Mouse (Mus musculus): ENCODE measurements around the gene Ctr9.
A peak's percentile ranks its signal among the peaks of the same experiment; 100 is the strongest.

Gene Ctr9

DNA sequence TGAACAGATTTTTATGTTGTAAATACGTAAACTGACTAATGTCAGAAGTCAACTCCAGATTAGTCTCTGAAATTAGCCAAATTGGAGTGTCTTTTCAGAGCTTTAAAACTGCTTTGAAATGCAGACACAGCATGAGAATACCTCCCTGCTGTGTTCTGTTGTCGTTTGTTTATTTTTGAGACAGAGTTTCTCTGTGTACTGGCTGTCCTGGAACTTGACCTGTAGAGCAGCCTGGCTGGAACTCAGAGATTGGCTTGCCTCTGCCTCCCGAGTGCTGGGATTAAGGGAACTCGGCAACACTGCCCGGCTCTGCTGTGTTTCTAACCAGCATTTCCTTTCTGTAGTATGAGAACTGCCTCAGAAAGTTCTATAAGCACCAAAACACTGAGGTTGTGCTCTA is 20.2 kb downstream of the Ctr9 start:
- no peak for DNase-seq

DNA sequence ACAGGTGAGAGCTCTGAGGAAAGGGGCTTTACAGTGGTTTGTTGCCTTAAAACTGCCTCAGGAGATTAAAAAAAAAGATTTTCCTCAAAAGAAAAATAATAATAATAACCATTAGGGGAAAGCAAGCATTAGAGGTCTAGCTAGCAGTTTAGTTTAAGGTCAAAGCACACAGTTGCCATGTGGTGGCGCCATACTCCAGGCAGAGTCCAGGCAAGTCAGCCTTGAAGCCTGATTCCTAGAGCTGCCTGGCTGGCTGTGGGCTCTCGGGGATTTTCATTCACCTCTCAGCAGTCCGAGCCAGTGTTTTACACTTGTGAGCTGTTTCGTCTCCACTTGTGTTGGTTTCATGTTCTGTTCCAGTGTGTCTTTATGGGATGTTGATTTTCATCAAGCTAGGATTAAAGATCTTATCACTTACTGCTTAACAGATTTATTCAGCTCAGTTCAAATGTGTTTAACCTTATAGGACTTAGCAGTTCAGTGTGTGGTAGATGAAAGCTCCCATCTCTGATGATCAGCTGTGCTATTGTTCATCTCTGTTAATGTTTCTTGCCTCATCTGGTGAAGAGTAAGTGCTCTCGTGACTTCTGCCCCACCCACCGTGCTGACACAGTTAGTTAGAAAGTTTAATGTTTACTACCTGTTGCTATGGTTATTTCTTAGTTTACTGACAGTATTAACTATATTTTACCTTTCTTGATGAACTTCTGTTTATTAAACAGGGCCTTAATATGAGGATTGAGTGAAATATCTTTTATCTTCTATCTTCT is 21.1 kb downstream of the Ctr9 start:
- peak; percentile 90 for DNase-seq

DNA sequence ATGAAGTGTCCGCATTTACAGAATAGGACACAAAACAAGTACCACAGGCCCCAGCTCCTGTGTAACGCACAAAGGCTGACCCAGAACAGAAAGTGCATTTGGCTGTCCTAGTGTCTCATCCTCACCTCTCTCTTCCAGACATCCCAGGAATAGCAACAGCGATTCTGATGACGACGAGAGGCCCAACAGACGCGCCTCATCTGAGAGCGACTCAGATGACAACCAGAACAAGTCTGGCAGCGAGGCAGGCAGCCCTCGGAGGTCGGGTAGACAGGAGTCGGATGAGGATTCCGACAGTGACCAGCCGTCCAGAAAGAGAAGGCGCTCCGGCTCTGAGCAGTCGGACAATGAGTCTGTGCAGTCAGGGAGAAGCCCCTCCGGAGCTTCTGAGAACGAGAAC is 26.5 kb downstream of the Ctr9 start:
- no peak for DNase-seq

DNA sequence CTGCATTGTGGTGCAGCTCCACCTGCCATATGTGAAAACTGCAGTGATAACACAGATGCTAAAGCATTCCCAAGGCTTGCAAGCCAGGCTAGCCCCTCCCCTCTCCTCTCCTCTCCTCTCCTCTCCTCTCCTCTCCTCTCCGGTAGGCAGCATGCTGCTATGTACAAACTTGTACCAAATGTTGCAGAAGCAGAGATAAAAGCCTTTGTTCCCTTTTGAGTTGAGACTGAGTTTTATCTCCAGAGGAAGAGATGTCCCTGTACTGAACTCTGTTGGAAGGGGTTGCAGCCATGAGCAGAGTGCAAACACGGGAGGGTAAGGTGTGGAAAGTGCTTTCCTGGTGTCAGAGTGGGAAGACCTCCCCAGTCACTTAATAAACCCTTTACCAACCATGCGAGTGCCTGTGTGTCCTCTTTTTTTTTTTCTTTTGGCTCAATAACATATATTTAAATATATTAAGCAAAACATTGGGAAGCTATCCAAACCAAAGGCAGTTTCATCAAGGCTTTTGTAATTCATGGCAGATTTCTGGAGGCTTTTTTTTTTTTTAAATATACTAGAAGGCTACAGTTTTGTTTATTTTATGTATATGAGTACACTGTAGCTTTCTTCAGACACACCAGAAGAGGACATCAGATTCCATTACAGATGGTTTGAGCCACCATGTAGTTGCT is 27.4 kb downstream of the Ctr9 start:
- DNase-seq, result no peak

DNA sequence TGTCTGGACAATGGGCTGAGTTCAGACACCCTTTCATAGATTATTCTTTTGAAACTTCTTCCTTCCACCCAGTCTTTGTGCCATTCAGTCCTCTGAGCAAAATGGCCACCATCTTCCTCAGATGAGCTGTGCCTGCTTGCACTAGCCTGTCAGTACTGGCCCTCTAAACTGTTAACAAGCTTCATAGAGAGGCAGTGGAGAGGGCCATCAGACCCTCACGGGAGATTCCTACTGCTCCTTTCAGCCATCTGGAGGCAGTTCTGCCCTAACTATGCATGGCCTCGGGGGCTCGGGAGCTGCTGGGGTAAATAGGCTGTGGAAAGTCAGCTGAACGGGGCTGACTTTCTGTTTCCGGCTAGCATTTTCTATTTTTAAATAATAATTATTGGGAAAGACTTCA is 30.8 kb downstream of the Ctr9 start:
- no peak for DNase-seq

DNA sequence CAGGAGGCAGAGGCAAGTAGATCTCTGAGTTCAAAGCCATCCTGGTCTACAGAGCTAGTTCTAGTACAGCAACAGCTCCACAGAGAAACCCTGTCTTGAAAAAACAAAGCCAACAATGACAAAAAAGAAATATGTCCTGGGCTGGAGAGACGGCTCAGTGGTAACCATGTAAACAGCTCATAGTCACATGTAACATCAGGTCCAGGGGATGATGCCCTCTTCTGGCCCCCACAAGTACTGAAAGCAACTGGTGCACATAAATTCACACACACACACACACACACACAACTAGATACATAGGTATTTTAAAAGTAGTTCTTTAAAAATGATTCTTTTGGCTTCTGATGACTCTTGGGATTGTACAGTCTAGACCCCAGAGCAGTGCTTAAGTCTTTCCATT is 34.2 kb downstream of the Ctr9 start:
- DNase-seq, result no peak

DNA sequence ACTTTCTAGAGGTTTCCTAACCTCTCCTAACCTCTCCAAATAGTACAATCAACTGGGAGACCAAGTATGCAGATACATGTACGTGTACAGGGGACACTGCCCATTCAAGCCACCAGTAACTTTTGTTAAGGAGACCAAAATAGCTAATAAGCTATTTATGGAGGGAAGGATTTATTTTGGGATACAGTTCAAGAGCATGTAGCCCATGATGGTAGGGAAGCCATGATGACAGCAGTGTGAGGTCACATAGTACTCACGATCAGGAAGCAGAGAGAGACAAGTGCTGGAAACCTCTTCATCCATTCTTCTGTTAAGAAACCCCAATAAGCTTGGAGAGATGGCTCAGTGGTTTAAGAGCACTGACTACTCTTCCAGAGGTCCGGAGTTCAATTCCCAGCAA is 39.4 kb downstream of the Ctr9 start:
- no peak for DNase-seq

DNA sequence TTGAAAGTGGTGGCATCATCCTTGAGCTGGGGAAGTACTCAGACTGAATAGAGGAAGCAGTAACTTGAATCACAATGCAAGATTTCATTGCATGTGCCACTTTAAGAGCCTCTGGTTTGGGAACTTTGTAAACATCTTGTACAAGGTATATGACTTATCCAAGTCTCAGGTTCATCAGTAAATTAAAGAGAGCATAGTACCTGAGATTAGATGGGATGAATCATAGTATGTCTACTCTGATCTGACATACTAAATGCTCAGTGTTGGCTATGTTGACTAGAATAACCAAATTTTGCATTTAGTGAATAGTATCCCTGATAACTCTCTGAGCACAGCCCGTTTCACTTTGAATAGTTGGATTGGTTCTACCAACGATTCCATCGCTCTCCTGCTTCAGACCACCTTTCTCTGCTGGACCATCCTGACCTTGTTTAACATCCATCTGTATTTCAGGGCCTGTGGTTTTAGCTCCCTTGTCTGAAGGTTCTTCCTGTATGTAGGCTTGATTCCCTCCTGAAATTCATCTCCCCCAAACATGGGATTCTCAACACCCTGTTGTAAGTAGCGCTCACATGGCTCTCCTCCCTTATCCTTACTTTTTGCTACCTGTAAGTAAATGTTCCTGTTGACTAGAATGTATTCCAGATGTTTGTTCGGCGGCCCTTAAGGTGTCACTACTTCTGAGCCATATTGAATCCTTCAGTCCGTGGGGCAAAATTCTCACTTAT is 40.9 kb downstream of the Ctr9 start:
- no peak for DNase-seq

DNA sequence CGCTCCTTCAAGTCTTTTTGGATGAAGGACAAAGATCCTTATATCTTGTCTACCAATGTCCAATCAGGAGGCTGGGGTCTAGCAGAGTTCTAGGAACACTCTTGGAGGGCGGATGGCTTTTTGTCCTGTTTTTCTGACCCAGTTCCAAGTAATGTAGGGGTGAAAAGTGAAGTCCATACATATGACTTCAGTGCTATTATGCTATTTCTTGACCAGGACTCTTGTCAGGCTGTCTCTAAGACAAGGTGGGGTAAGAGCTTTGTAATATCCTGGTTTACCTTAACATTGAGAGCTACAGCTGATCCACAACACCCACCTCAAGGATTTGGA is 41.4 kb downstream of the Ctr9 start:
- no peak for DNase-seq

DNA sequence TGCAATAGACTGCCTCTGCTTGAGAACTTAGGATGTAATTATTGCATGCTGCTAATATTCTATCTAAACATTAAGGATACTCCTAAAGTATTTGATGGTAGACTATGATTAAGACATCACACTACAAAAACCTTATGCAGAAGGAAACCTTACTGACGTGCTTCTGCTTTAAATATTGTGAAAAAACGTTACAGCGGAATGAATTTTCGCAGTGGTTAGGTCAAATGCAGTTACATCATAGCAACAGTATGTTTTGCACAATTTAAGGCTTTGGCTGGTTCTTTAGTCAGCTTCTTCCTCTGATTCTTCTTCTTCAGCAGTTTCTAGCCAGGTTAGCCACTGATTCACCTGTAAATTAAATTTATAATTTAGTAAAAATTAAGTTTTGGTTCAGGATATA is 43.7 kb downstream of the Ctr9 start:
- DNase-seq, result no peak

DNA sequence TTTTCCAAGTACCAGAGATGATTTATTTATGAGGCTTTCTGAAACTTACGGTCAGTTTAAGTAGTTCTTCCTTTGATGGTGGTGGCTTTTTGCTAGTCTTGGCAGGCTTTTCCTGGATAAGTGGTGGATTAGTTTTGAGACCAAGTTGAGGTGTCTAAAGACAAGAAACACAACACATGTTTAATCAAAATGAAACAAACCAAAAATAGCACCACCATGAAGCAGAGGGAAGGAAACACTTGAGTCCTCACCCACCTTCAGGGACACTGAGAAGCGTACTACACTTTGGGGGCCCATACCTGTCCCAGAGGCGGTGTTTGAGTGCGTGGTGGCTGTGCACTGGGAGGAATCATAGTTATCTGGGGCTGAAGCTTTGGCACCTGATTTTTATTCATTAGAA is 46.5 kb downstream of the Ctr9 start:
- no peak for DNase-seq

DNA sequence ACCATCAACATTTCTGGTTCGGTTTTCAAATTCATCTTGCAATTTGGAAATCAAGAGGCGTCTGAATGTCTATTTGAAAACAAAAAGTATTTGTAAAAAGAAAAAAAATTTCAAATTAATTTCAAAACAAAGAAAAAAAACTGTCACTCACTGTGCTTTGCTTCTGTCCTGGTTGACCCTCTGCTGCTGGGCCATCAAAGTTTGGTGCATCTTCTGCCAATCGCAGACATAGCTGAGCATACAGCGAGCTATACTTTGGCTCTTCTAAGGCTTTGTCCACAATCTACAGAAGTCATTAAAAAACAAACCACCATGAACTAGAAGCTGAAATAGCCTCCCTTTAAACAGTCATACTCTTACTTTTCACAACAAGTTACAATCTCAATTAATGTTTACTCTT is 49.5 kb downstream of the Ctr9 start:
- no peak for DNase-seq

DNA sequence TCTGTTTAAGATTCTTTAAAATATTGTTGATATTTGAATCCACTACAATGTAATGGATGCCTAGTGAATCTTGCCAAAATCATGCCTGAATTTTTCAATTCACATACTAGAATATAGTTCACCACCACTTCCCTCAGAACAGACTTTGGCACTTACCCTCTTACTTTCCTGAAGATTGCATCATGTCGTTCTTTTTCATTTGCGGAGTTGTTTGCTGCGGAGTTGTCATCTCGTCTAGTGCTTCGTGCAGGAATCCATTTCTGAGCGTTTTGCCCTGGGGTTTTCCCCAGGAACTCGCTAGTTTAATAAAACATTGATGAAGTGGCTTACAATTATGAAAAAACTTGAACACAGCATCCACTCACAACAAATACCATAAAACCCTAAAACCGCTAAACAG is 51.3 kb downstream of the Ctr9 start:
- no peak for DNase-seq

DNA sequence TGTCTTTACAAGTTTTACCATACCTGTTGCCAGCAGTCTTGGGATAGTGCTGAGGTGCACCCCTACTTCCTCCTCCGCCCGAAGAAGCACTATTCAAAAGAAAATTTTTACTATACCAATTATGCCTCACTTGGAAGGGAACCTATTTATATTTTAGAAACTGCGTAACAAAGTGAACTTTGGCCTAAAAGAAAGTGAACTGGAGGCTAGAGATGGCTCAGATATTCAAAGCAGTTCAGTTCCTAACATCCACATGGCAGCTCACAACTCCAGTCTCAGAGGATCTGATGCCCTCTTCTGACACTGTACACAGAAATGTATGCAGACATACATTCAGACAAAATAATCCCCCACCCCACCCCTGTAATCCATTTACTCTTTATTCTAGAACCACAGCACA is 52.1 kb downstream of the Ctr9 start:
- DNase-seq, result peak; percentile 49

DNA sequence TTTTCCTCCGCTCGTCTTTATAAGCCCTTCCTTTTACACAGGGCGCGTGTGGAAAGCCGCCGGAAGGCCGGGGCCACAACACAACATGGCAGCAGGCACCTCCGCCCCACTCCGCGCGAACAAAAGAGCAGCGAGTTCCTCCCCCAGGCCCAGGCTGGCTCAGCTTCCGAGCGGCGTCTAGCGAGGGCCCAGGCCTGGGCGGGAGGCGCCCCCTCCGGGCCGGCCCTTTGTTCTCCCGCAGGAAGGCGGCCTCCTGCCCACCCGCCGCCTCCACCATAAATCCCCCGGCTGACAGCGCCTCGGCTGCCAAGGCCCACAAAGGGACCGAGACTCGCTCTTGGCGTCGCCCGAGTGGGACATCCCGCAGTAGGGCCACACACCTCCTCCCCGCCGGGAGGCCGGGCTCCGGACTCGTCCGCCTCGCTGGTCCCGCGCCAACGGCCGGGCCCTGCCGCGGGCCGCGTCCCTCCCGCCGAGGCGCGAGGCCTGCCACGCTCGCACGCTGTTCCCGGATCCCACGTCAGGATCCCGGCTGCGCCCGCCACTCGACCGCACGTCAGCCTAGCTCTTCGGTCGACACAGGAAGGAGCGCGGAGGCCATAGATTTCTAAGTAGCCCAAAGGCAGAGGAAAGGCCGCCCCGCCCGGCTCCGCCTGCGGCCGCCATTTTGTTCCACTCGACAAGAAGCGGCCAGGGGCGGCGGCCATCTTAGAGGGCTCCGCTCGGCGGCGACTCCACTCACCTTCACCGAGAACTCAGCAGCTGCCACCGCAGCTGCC is 53.5 kb downstream of the Ctr9 start:
- DNase-seq, result peak; percentile 91

DNA sequence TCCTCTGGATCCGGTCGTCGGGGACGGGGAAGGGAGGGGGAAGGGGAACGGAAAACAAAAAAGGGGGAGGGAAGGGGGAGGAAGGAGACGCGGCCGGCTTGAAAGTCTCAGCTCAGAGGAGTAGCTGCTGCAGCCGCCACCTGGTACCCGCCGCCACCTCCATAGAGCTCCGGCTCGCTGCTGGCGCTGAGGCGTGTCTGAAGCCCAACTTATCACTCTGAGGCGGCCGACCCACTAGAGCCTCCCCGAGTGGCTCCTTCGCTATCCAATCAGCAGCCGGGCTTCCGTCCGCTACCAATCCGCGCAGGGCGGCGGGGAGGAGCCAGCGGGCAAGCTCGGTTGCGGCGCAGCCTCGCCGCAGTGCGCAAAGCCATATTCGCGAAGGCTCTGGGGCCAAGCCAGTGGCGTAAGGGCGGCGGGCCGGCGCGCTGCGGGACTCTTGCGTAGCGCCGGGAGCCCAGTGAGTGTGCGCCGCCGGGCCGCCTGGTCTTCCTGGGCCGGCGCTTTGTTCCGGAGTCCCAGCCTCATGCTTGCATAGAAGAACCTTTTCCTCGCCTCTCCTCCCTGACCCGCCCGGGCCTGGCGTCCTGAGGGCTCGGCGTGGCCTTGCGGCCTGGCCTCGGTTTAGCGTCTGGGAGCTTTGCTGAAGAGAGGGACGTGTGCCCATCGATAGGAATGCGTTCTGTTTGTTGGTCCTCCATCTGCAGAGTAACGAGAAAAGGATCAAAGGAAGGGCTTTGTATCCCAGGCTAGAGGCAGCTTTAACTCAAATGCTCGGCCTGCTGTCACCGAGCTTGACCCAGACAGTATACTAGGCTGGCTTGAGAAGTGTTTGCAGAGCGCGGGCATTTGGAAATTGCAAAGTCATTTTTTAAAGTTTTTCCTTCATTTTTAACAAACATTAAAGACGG is 54.3 kb downstream of the Ctr9 start, which contains the start of gene Eif4g2:
TSS of gene Eif4g2 (minus strand) at position 209 of the 911 bp plus-strand sequence.
- peak; percentile 99 for DNase-seq

DNA sequence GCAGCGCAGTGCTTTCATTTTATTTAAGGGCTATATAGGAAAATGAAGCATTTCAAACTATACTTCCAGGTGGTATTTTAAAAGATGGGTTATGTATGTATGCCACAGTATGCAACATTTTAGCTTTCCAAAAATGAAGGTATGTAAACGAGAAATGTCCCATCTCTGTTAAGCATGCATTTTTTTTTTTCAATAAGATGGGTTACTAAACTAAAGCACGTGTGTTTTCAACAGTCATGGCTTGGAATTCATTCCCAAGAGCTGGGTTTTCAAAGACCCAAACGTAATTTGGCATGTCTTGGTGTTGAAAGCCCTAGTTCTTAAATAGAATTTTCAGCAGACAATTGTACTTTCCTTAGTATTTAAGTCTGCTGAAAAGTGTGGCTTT is 55.0 kb downstream of the Ctr9 start:
- DNase-seq, result no peak

DNA sequence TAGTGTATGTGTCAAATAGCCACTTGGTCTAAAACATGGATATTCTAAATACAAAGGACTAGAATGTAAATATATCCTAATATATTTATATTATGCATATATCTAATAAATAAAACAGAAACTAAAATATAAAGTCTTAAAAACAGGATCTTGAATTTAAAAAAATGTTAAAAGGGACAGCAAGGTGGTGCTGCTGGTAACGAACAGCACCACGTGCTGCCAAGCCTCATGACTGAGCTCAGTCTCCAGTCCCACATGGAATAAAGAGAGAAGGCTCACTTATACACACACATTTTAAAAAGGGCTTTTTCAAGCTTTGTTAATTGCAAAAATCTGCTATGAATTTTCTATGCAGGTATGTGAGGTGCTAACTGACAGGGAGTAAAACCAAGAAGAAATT is 55.7 kb downstream of the Ctr9 start:
- DNase-seq, result no peak

DNA sequence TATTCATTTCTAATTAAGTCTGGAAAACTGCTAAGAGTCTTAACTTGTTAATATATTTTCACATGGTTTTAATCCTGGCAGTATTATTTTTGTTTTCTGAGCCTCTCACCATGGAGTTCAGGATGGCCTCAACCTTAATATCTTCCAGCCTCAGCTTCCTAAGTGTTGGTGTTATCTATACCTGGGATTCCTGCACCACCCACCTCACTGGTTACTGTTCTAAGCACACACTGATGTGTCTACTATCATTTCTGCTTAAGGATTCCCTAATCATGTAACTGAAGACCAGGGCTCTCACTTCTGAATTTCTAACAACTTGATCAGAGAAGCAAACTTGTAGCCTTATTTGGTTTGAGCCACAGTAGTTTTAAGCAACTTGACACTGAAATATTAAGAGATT is 56.4 kb downstream of the Ctr9 start:
- no peak for DNase-seq

DNA sequence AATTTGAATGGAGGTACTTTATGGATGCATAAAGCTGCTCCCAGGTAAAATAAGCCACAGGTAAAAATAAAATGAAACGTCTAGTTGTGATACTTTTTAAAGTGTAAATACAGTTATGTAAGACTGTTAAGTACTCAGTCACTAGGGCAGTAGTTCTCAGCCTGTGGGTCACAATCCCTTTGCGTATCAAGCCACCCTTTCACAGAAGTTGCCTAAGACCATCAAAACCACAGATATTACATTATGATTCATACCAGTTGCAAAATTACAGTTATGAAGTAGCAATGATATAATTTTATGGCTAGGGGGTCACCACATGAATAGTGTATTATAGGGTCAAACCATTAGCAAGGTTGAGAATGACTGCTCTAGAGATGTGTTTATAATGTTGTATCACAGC is 66.4 kb downstream of the Ctr9 start:
- DNase-seq, result no peak

DNA sequence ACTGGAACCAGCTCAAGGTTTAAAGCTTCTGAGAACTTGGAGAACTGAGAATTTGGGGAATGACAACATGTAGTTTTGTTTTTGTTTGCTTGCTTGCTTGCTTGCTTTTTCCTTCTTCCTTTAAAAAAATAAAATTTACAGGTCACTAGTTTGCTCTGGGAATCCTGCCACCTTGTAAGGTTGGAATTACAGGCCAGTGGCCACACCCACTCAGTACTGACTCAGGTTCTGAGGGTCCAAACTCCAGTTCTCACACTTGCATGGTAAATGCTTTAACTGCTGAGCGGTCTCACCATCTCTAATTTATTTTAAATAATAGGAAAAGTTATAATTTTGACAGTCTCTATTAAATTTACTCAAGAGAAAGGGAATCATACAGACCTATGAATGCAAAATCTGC is 69.4 kb downstream of the Ctr9 start:
- peak; percentile 89 for DNase-seq

All from kidney, adult 9 months (tissue).